Mouse (Mus musculus): ENCODE results near the gene 1700069L16Rik. TPM values are rescaled to one million over a fixed set of nuclear protein-coding genes. Genes with fewer than 3 reads are reported as not detected.

The 1700069L16Rik gene
- polyA plus RNA-seq, 1 experiment from 2014 or later, result not detected

DNA sequence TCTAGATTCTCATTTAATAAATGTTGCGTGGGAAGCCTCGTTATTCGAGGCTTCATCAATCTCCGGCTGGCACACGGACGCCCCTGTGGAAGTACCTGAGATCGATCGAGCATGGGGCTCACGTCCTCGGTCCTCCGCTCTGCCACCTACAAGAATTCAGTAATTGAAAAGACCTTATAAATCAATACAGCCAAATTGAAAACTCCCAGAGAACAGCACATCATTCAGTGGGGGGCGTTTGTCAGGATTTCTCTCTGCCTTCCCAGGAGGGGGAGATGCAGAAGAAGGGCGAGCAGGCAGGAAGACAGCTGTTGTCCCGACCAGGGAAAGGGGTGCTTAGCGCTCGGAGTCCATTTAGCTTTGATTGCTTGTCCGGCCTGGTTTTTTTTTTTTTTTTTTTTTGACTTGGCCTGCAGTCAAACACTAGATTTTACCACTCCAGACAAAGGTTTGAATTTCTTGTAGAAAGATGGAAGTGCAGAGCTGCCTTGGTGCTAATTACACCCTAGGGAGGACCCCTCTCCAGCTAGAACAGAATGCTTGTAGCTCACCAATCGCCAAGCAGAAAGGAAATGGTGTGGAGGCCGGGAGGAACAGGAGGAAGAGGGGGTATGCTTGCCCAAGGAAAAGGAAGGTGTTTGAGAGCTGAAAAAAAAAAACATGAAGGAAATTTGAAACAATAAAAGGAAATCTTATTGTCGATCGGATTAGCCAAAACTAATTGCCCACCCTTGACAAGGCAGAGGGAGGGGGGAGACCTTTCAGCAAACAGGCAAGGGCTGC, 20.6 kb downstream of the 1700069L16Rik start:
- H3K9ac ChIP-seq, result peak overlapping the region; percentile 34; the same call in 1 of the 2 replicates
- H3K27ac ChIP-seq, result peak overlapping the region; percentile 62
- WGBS, result 41% methylated on average over 21 of the region's 21 CpGs
- H3K4me3 ChIP-seq, result no peak overlapping the region
- peaks cover 16% of the 10 kb centered on the region; the same call in 1 of the 2 replicates for H3K4me1 ChIP-seq
- no peaks in the 10 kb centered on the region for H3K9me3 ChIP-seq (replicated peaks)
- no peak for ATAC-seq
- H3K36me3 ChIP-seq (ENCODE audit: poor library complexity, severe bottlenecking), result no peaks in the 10 kb centered on the region
- H3K27me3 ChIP-seq, result 0 out of 2 replicates have a peak, but pooled peaks cover 5% of the 10 kb centered on the region
- H3K4me2 ChIP-seq, result no peak overlapping the region

- 84% methylated on average over 19 of the region's 19 CpGs for WGBS
- Histone ChIP-seq H3K9ac (no peak overlapping the region), H3K4me1 (peaks cover 16% of the 10 kb centered on the region; the same call in 1 of the 2 replicates), H3K4me2 (no peak overlapping the region), H3K4me3 (no peak overlapping the region), H3K27me3 (no peaks in the 10 kb centered on the region), H3K36me3 (ENCODE audit: poor library complexity, severe bottlenecking) (no peaks in the 10 kb centered on the region), H3K9me3 (replicated peaks) (no peaks in the 10 kb centered on the region), H3K27ac (no peak overlapping the region)
- no peak for ATAC-seq
Measured at GRCm38 (mm10) chr5:113700388-113701023, 24.1 kb downstream of the 1700069L16Rik start.

DNA sequence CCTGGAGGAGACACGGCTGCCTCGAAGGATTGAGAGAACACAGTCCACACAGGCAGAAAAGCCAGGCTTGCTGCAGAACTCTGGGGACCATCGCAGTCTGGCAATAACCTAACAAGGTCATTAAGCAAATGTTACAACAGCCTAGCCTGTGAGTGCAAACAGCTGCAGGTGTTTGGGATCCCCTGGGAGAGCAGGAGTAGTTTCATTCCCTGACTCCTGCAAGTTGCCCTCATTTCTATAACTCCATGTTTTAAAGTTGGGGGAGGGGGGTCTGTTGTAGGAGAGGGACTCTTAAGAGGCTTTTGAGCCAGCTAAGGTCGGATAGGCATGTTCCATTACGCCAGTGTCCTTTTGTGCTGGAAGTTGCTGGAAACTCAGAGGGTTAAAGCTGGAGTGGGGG, 30.2 kb downstream of the 1700069L16Rik start:
- 47% methylated on average over 5 of the region's 5 CpGs for WGBS
- H3K27ac ChIP-seq, result no peak overlapping the region
- no peaks in the 10 kb centered on the region for H3K27me3 ChIP-seq
- no peak overlapping the region for H3K4me3 ChIP-seq
- H3K9ac ChIP-seq, result no peak overlapping the region
- H3K4me1 ChIP-seq, result peaks cover 23% of the 10 kb centered on the region
- H3K36me3 ChIP-seq (ENCODE audit: poor library complexity, severe bottlenecking), result no peaks in the 10 kb centered on the region
- 0 out of 2 replicates have a peak, but pooled peaks cover 5% of the 10 kb centered on the region for H3K9me3 ChIP-seq (replicated peaks)
- H3K4me2 ChIP-seq, result no peak overlapping the region
- ATAC-seq, result no peak

DNA sequence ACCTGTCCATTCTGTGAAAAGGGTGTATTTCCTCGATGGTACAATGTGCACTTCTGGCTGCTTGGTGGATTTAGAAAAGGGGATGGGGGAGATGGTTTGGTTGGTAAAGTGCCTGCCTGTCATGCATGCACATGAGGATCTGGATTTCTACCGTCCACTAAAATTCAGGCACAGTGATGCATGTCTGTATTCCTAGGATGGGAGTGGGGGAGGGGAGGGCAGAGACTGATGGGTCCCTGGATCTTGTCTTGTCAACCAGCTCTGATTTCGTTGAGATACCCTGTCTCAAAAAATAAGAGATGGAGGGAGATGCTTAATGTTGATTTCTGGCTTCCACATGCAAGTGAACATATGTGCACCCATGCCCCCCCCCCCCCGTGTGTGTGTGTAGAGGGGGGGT, 30.6 kb downstream of the 1700069L16Rik start:
- H3K27ac ChIP-seq, result no peak overlapping the region
- H3K4me3 ChIP-seq, result no peak overlapping the region
- no peaks in the 10 kb centered on the region for H3K27me3 ChIP-seq
- H3K4me1 ChIP-seq, result peaks cover 23% of the 10 kb centered on the region
- WGBS, result 71% methylated on average over 4 of the region's 4 CpGs
- no peak overlapping the region for H3K9ac ChIP-seq
- H3K4me2 ChIP-seq, result no peak overlapping the region
- no peak for ATAC-seq
- no peaks in the 10 kb centered on the region for H3K36me3 ChIP-seq (ENCODE audit: poor library complexity, severe bottlenecking)
- H3K9me3 ChIP-seq (replicated peaks), result 0 out of 2 replicates have a peak, but pooled peaks cover 5% of the 10 kb centered on the region

DNA sequence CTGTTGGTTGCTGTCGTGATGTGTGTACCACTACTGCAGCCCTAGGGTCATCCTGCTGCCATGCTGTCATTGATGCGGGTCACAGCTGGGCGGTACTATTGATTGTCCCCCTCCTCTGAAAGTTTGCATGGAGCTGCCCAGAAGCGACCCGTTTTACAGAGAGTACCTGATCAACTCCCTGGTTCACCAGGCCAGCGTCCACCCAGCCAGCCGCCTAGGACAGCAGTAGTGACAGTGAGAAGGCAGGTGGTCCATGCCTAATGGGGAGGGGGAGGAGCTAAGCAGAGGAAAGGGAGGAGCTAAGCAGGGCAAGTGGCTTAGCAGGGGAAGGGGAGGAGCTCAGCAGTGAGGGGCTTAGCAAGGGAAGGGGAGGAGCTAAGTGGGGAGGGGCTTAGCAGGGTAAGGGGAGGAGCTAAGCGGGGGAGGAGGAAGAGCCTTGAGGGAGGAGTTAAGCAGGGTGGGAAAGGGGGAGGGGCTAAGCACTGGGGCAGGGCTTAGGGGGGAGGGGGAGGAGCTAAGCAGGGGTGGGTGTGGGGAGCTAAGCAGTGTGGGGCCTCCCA, 31.3 kb downstream of the 1700069L16Rik start:
- H3K4me1 ChIP-seq, result peaks cover 23% of the 10 kb centered on the region
- WGBS, result 87% methylated on average over 8 of the region's 8 CpGs

GRCm38 (mm10) chr5:113690866-113691265, 33.7 kb downstream of the 1700069L16Rik start:
- no peaks in the 10 kb centered on the region for H3K36me3 ChIP-seq (ENCODE audit: poor library complexity, severe bottlenecking)
- H3K9me3 ChIP-seq (replicated peaks), result 0 out of 2 replicates have a peak, but pooled peaks cover 5% of the 10 kb centered on the region
- no peak overlapping the region for H3K4me2 ChIP-seq
- no peak overlapping the region for H3K4me3 ChIP-seq
- peaks cover 23% of the 10 kb centered on the region for H3K4me1 ChIP-seq
- peak overlapping the region; percentile 63; the same call in 1 of the 2 replicates for H3K27ac ChIP-seq
- WGBS, result 91% methylated on average over 2 of the region's 2 CpGs
- H3K27me3 ChIP-seq, result no peaks in the 10 kb centered on the region
- no peak overlapping the region for H3K9ac ChIP-seq
- peak; percentile 17; the same call in 1 of the 2 replicates for ATAC-seq

More for the DNA sequence above, 31.3 kb downstream of the 1700069L16Rik start:
- Histone ChIP-seq H3K27ac (no peak overlapping the region), H3K27me3 (no peaks in the 10 kb centered on the region), H3K9me3 (replicated peaks) (0 out of 2 replicates have a peak, but pooled peaks cover 5% of the 10 kb centered on the region), H3K4me3 (no peak overlapping the region), H3K9ac (no peak overlapping the region), H3K4me2 (no peak overlapping the region), H3K36me3 (ENCODE audit: poor library complexity, severe bottlenecking) (no peaks in the 10 kb centered on the region)
- no peak for ATAC-seq

- Histone ChIP-seq H3K9ac (no peak overlapping the region), H3K4me2 (peak overlapping the region; percentile 37), H3K27me3 (no peaks in the 10 kb centered on the region), H3K4me1 (peaks cover 23% of the 10 kb centered on the region), H3K36me3 (ENCODE audit: poor library complexity, severe bottlenecking) (no peaks in the 10 kb centered on the region), H3K27ac (peak overlapping the region; percentile 63), H3K4me3 (no peak overlapping the region), H3K9me3 (replicated peaks) (0 out of 2 replicates have a peak, but pooled peaks cover 5% of the 10 kb centered on the region)
- WGBS, result 45% methylated on average over 15 of the region's 15 CpGs
- ATAC-seq, result peak; percentile 82
Measured at GRCm38 (mm10) chr5:113690069-113690548, 34.5 kb downstream of the 1700069L16Rik start.

DNA sequence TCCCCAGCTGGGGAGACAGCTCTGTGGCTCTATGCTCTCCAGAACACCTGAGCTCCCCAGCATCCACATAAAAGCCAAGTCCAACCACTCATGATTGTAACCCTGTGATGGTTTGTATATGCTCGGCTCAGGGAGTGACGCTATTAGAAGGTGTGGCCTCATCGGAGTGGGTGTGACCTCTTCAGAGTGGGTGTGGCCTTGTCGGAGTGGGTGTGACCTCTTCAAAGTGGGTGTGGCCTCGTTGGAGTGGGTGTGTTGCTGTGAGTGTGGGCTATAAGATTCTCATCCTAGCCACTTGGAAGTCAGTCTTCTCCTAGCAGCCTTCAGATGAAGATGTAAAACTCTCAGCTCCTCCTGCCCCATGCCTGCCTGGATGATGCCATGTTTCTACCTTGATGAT, 37.1 kb downstream of the 1700069L16Rik start:
- Histone ChIP-seq H3K4me1 (peaks cover 11% of the 10 kb centered on the region), H3K9ac (no peak overlapping the region), H3K4me2 (no peak overlapping the region), H3K9me3 (replicated peaks) (no peaks in the 10 kb centered on the region), H3K36me3 (ENCODE audit: poor library complexity, severe bottlenecking) (no peaks in the 10 kb centered on the region), H3K27me3 (no peaks in the 10 kb centered on the region), H3K4me3 (no peak overlapping the region), H3K27ac (no peak overlapping the region)
- WGBS, result 79% methylated on average over 5 of the region's 5 CpGs
- ATAC-seq, result no peak

GRCm38 (mm10) chr5:113685471-113685870, 39.1 kb downstream of the 1700069L16Rik start:
- 82% methylated on average over 5 of the region's 5 CpGs for WGBS

GRCm38 (mm10) chr5:113683246-113683645, 41.3 kb downstream of the 1700069L16Rik start:
- no peaks in the 10 kb centered on the region for H3K27me3 ChIP-seq
- no peak overlapping the region for H3K27ac ChIP-seq
- H3K9ac ChIP-seq, result no peak overlapping the region
- WGBS, result 60% methylated on average over 5 of the region's 5 CpGs
- H3K36me3 ChIP-seq (ENCODE audit: poor library complexity, severe bottlenecking), result no peaks in the 10 kb centered on the region
- no peak overlapping the region for H3K4me3 ChIP-seq
- no peak for ATAC-seq
- no peaks in the 10 kb centered on the region for H3K4me1 ChIP-seq
- H3K4me2 ChIP-seq, result no peak overlapping the region
- no peaks in the 10 kb centered on the region for H3K9me3 ChIP-seq (replicated peaks)

More at GRCm38 (mm10) chr5:113685471-113685870, 39.1 kb downstream of the 1700069L16Rik start:
- Histone ChIP-seq H3K4me2 (no peak overlapping the region), H3K4me3 (no peak overlapping the region), H3K36me3 (ENCODE audit: poor library complexity, severe bottlenecking) (no peaks in the 10 kb centered on the region), H3K9ac (no peak overlapping the region), H3K27me3 (no peaks in the 10 kb centered on the region), H3K27ac (no peak overlapping the region), H3K9me3 (replicated peaks) (no peaks in the 10 kb centered on the region), H3K4me1 (peaks cover 6% of the 10 kb centered on the region)
- no peak for ATAC-seq

DNA sequence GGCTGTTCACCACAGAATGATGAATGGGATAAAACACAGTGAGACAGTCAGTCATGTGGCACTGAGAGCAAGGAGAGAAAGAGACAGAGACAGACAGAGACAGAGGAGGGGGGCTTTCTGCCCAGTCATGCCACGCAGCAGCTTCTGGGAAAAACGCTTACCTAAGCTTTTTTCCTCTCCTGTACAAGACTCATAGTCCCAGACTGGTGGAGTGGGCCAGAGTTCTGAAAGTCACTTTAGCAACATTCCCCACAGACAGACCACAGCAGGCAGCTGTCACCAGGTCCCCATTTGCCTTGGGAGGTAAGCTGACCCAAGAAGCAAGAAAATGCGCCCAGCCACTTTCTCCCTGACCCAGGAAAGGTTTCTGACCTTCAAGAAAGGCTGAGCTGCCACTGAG, 42.1 kb downstream of the 1700069L16Rik start:
- Histone ChIP-seq H3K9ac (no peak overlapping the region), H3K4me1 (no peaks in the 10 kb centered on the region), H3K4me3 (no peak overlapping the region), H3K27me3 (no peaks in the 10 kb centered on the region), H3K9me3 (replicated peaks) (no peaks in the 10 kb centered on the region), H3K36me3 (ENCODE audit: poor library complexity, severe bottlenecking) (no peaks in the 10 kb centered on the region), H3K27ac (no peak overlapping the region), H3K4me2 (no peak overlapping the region)
- 79% methylated on average over 3 of the region's 3 CpGs for WGBS
- ATAC-seq, result no peak

DNA sequence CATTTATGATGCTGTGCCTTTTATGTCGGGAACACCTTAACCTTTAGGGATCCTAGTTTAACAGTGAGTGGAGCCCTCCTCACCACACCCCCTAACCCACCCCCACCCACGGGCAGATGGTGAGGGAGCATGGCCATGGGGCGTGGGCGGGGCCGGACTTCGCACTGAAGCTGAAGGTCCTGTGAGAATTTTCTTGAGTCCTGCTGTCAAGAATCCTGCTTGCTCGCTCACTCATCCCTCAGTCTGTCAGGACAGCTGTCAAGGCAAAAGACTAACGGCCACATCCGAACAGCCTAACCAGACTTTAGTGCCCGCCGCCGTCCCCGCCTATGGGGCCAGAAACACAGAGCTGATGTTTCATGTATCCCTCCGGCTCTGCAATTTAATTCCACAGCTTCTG, 43.4 kb downstream of the 1700069L16Rik start:
- ATAC-seq, result no peak
- 84% methylated on average over 14 of the region's 14 CpGs for WGBS
- H3K9me3 ChIP-seq (replicated peaks), result no peaks in the 10 kb centered on the region
- no peaks in the 10 kb centered on the region for H3K4me1 ChIP-seq
- H3K36me3 ChIP-seq (ENCODE audit: poor library complexity, severe bottlenecking), result no peaks in the 10 kb centered on the region
- H3K4me2 ChIP-seq, result no peak overlapping the region
- no peaks in the 10 kb centered on the region for H3K27me3 ChIP-seq
- H3K4me3 ChIP-seq, result no peak overlapping the region
- H3K9ac ChIP-seq, result no peak overlapping the region
- no peak overlapping the region for H3K27ac ChIP-seq

All from forebrain, embryonic 13.5 days (tissue).